Mouse (Mus musculus): ENCODE data around the gene Gpr171.
"Not testable (repeated sequence)": the region's sequence is repeated elsewhere in the genome, so short reads cannot be mapped to it uniquely, and the experiment has no call there.

DNA sequence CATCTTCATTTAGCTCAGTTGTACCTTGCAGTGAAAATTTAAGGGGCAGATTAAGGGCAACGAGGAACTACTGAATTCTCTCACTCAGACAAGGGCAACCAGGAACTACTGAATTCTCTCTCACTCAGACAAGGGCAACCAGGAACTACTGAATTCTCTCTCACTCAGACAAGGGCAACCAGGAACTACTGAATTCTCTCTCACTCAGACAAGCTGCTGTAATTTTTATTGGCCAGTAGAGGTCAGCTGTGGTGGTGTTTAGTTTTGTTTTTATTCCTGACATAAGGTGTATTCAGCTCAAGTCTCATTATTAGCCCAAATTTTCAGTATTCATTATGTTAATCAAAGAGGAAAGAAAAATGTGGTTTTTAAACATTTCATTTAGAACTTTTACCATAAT lies 32.5 kb downstream of the Gpr171 start:
- TF ChIP-seq TAL1 (conservative IDR thresholded peaks at IDR 0.05; ENCODE audit: low read depth, low read length); GATA1 (IDR thresholded peaks at IDR 0.05; ENCODE audit: borderline replicate concordance, low read length): not testable (repeated sequence)
